Mouse (Mus musculus) large intestine, adult 2 months (tissue): ENCODE measurements around the gene Fah. TPM values are rescaled to one million over a fixed set of nuclear protein-coding genes. Genes with fewer than 3 reads are reported as not detected.
A peak's percentile ranks its signal among the peaks of the same experiment; 100 is the strongest.

Experiments used
- DNase-seq: peaks from one replicate; pipeline ENCODE4 v3.0.0-alpha.2; 2012; ENCODE audit warnings: low read depth, low spot score
- WGBS: fragments of 180-500 bp; shearing (Covaris S2); methylation state at CpG from one replicate; pipeline ENCODE4 v1.1.7; 2018; 5-methylcytosine and 5-hydroxymethylcytosine counted together
- polyA plus RNA-seq: library from polyadenylated mRNA; depleted of rRNA; stranded (reverse); fragments of >200 nt; gene quantifications from 2 replicates; pipeline ENCODE4 v1.2.3, GENCODE M21; 2012

The Fah gene
- polyA plus RNA-seq, 1 experiment: 15.2 TPM

- WGBS: 93% methylated on average over 2 of the region's 2 CpGs
- DNase-seq: no peak
Observed at GRCm38 (mm10) chr7:84600631-84601030, 5.9 kb downstream of the Fah start.

GRCm38 (mm10) chr7:84596633-84597032, 9.9 kb downstream of the Fah start:
- no peak for DNase-seq
- 87% methylated on average over 3 of the region's 3 CpGs for WGBS

GRCm38 (mm10) chr7:84596002-84596401, 10.5 kb downstream of the Fah start:
- WGBS: 88% methylated on average over 3 of the region's 3 CpGs
- DNase-seq: no peak

- no peak for DNase-seq
Observed at GRCm38 (mm10) chr7:84594917-84595303, 11.6 kb downstream of the Fah start.

GRCm38 (mm10) chr7:84594087-84594916, 12.2 kb downstream of the Fah start:
- peak; percentile 55 for DNase-seq
- WGBS: 38% methylated on average over 8 of the region's 8 CpGs

GRCm38 (mm10) chr7:84591347-84591746, 15.2 kb downstream of the Fah start:
- WGBS: 72% methylated on average over 3 of the region's 3 CpGs
- no peak for DNase-seq

GRCm38 (mm10) chr7:84590622-84591021, 15.9 kb downstream of the Fah start:
- WGBS: 91% methylated on average over 2 of the region's 2 CpGs
- no peak for DNase-seq

GRCm38 (mm10) chr7:84587101-84587783, 19.3 kb downstream of the Fah start:
- no peak for DNase-seq
- WGBS: 92% methylated on average over 5 of the region's 5 CpGs

GRCm38 (mm10) chr7:84586360-84587100, 20.0 kb downstream of the Fah start:
- 79% methylated on average over 3 of the region's 3 CpGs for WGBS
- DNase-seq: no peak

GRCm38 (mm10) chr7:84585086-84585485, 21.4 kb downstream of the Fah start:
- WGBS: 87% methylated on average over 4 of the region's 4 CpGs
- DNase-seq: no peak

- DNase-seq: no peak
- 77% methylated on average over 1 of the region's 1 CpGs for WGBS
Observed at GRCm38 (mm10) chr7:84579769-84580168, 26.8 kb downstream of the Fah start.

GRCm38 (mm10) chr7:84578841-84579240, 27.7 kb downstream of the Fah start:
- no peak for DNase-seq
- 88% methylated on average over 1 of the region's 1 CpGs for WGBS

- WGBS: 39% methylated on average over 2 of the region's 2 CpGs
Observed at GRCm38 (mm10) chr7:84577034-84577433, 29.5 kb downstream of the Fah start.

GRCm38 (mm10) chr7:84566200-84566599, 40.3 kb downstream of the Fah start:
- DNase-seq: no peak
- 80% methylated on average over 6 of the region's 6 CpGs for WGBS

More at GRCm38 (mm10) chr7:84577034-84577433, 29.5 kb downstream of the Fah start:
- no peak for DNase-seq

- DNase-seq: no peak
- 77% methylated on average over 3 of the region's 3 CpGs for WGBS
Observed at GRCm38 (mm10) chr7:84564236-84564635, 42.3 kb downstream of the Fah start.

- no peak for DNase-seq
- 100% methylated on average over 1 of the region's 1 CpGs for WGBS
Observed at GRCm38 (mm10) chr7:84560500-84560899, 46.0 kb downstream of the Fah start.

GRCm38 (mm10) chr7:84557332-84557731, 49.2 kb downstream of the Fah start:
- DNase-seq: no peak
- 84% methylated on average over 3 of the region's 3 CpGs for WGBS

GRCm38 (mm10) chr7:84555294-84555693, 51.2 kb downstream of the Fah start:
- 69% methylated on average over 3 of the region's 3 CpGs for WGBS
- no peak for DNase-seq

GRCm38 (mm10) chr7:84551472-84551871, 55.0 kb downstream of the Fah start:
- 90% methylated on average over 2 of the region's 2 CpGs for WGBS
- no peak for DNase-seq

GRCm38 (mm10) chr7:84546667-84547066, 59.9 kb downstream of the Fah start:
- DNase-seq: no peak
- WGBS: 66% methylated on average over 4 of the region's 4 CpGs
